Mouse (Mus musculus): ENCODE results near the gene Rps6ka1. TPM values are rescaled to one million over a fixed set of nuclear protein-coding genes. Genes with fewer than 3 reads are reported as not detected.
"Not testable (repeated sequence)": the region's sequence is repeated elsewhere in the genome, so short reads cannot be mapped to it uniquely, and the experiment has no call there.

Gene Rps6ka1
- polyA plus RNA-seq, 1 experiment, result 93.6 TPM

DNA sequence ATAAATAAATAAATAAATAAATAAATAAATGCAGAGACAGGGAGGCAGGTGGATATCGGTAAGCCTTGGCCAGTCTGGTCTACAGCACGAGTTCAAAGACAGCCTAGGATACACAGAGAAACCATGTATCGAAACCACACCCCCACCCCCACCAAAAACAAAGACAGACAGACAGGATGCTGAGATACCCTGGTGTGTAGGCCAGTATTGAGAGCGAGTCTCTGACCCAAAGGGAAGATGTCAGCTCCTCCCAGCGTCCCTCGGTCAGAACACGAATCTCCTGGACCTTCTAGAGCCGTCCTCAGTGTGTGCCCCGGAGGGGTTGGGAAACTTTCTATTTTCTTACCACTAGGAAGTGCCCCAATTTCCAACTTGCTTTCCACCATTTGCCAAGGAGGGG is 42.5 kb downstream of the Rps6ka1 start:
- Histone ChIP-seq H3K4me1 (ENCODE audit: control insufficient read depth, insufficient read depth, low read length) (no peaks in the 10 kb centered on the region; the same call in 1 of the 2 replicates), H3K27ac (ENCODE audit: insufficient read depth, low read length) (no peak overlapping the region), H3K27me3 (ENCODE audit: control insufficient read depth, insufficient read depth, low read length) (no peaks in the 10 kb centered on the region), H3K4me3 (replicated peaks; ENCODE audit: insufficient read depth, low read depth, low read length) (no peak overlapping the region)
- 83% methylated on average over 9 of the region's 9 CpGs for WGBS
- TF ChIP-seq CTCF (IDR thresholded peaks at IDR 0.05; ENCODE audit: borderline replicate concordance, insufficient read depth, low read depth, low read length) (no peak), POLR2A (IDR thresholded peaks at IDR 0.05; ENCODE audit: borderline replicate concordance, insufficient read depth, low read length) (no peak)
- no peak for DNase-seq

DNA sequence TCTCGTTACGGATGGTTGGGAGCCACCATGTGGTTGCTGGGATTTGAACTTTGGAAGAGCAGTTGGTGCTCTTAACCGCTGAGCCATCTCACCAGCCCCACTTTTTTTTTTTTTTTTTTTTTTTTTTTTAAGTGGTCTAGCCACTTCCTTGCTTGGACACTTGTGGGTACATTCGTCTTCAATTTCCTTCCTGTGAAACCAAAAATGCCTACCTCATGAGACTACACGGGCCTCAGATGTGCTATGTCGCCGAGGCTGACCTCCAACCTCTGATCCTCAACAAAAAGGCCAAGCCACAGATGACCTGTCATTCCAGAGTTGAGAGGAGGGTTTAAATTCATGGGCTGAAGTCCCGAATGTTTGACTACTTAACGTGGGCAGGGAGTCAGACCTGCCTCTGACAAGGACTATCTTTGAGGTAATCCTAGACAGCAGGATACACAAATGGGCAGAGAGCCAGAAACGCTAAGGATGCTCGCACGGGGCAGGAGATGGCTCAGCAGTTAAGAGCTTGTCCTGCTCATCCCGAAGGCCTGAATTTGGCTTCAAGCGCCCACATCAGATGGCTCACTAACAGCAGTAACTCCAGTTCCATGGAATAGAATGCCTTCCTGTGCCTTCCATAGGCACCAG is 43.3 kb downstream of the Rps6ka1 start:
- no peak overlapping the region for H3K4me3 ChIP-seq (replicated peaks; ENCODE audit: insufficient read depth, low read depth, low read length)
- no peak overlapping the region for H3K27ac ChIP-seq (ENCODE audit: insufficient read depth, low read length)
- no peaks in the 10 kb centered on the region for H3K27me3 ChIP-seq (ENCODE audit: control insufficient read depth, insufficient read depth, low read length)
- H3K4me1 ChIP-seq (ENCODE audit: control insufficient read depth, insufficient read depth, low read length), result no peaks in the 10 kb centered on the region; the same call in 1 of the 2 replicates
- TF ChIP-seq POLR2A (IDR thresholded peaks at IDR 0.05; ENCODE audit: borderline replicate concordance, insufficient read depth, low read length) (no peak), CTCF (IDR thresholded peaks at IDR 0.05; ENCODE audit: borderline replicate concordance, insufficient read depth, low read depth, low read length) (no peak)
- DNase-seq, result no peak
- 56% methylated on average over 14 of the region's 14 CpGs for WGBS

DNA sequence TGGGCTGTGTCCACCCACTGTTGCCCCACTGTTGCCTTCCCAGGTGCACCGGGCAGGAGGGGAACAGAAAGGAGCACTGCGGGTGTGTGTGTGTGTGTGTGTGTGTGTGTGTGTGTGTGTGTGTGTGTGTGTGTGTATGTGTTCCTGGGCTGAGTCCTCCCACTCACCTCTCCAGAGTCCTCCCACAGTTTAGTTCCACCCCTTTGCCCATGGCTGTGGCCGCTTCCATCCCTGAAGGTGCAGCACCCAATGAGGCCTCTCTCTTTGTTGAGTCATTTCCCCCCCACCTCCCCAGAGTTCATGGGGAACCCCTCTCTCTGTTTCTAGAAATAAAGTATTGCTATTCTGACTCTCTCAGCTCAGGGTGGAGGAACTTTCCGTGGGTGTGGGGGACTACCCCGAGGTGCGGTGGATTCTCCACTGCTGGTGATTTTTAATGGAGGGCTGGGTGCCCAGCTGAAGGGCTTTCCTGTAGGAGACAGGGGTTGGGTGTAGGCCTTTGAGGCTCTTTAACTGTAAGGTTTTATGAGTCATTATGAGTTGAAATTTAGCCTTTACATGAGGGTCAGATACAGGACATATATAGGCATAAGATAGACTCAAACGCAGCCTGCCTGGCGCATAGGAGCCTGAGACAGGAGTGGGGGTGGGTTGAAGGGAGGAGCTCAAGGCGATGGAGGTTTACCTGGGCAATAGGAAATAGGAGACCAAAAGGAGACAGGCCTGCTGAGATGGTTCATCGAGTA is 44.4 kb downstream of the Rps6ka1 start:
- H3K4me1 ChIP-seq (ENCODE audit: control insufficient read depth, insufficient read depth, low read length), result no peaks in the 10 kb centered on the region; the same call in 1 of the 2 replicates
- WGBS, result 93% methylated on average over 10 of the region's 10 CpGs
- TF ChIP-seq POLR2A (IDR thresholded peaks at IDR 0.05; ENCODE audit: borderline replicate concordance, insufficient read depth, low read length), result no peak
- DNase-seq, result no peak
- H3K27me3 ChIP-seq (ENCODE audit: control insufficient read depth, insufficient read depth, low read length), result no peaks in the 10 kb centered on the region
- H3K4me3 ChIP-seq (replicated peaks; ENCODE audit: insufficient read depth, low read depth, low read length), result no peak overlapping the region
- no peak overlapping the region for H3K27ac ChIP-seq (ENCODE audit: insufficient read depth, low read length)

DNA sequence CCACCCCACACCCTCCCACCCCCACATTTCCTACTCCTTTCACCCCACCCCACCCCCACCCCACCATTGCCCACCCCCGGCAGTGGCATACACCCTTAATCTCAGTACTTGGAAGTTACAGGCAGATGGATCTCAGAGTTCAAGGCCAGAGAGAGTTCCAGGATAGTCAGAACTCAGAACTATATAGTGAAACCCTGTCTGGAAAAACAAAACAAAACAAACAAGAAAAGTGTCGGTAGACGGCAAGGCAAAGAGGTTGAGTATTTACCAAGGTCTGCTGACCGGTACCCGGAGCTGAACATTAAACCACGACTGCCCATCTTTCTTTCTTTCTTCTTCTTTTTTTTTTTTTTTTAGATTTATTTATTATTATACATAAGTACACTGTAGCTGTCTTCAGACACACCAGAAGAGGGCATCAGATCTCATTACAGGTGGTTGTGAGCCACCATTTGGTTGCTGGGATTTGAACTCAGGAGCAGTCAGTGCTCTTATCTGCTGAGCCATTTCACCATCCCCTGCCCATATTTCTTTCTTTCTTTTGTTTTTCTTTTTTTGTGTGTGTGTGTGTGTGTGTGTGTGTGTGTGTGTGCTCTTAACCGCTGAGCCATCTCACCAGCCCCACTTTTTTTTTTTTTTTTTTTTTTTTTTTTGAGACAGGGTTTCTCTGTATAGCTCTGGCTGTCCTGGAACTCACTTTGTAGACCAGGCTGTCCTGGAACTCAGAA is 45.7 kb downstream of the Rps6ka1 start:
- not testable (repeated sequence) for DNase-seq; H3K4me1 ChIP-seq (ENCODE audit: control insufficient read depth, insufficient read depth, low read length); H3K27ac ChIP-seq (ENCODE audit: insufficient read depth, low read length); H3K27me3 ChIP-seq (ENCODE audit: control insufficient read depth, insufficient read depth, low read length); H3K4me3 ChIP-seq (replicated peaks; ENCODE audit: insufficient read depth, low read depth, low read length)
- 90% methylated on average over 7 of the region's 7 CpGs for WGBS

DNA sequence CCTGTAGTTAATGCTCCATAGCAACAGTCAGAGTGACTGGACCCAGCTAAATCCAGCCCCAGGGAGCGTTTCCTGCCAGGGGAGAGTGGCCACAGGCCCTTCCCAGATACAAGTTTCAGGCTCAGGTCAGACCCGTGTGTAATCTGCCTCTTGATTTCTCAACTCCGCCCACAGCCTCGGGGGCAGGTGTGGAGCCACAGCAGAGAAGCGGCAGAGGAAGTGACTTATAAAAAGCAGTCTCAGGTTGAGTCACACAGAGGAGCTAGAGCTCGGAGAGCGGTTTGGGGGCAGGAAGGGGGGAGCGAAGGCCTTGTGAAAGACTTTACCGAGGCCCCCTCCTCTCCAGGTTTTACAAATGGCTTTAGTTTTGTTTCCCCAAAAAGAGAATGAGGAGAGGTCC is 46.6 kb downstream of the Rps6ka1 start:
- H3K4me3 ChIP-seq (replicated peaks; ENCODE audit: insufficient read depth, low read depth, low read length), result no peak overlapping the region
- H3K27me3 ChIP-seq (ENCODE audit: control insufficient read depth, insufficient read depth, low read length), result no peaks in the 10 kb centered on the region
- no peak for DNase-seq
- WGBS, result 53% methylated on average over 9 of the region's 9 CpGs
- TF ChIP-seq CTCF (IDR thresholded peaks at IDR 0.05; ENCODE audit: borderline replicate concordance, insufficient read depth, low read depth, low read length), result no peak
- TF ChIP-seq POLR2A (IDR thresholded peaks at IDR 0.05; ENCODE audit: borderline replicate concordance, insufficient read depth, low read length), result no peak
- H3K27ac ChIP-seq (ENCODE audit: insufficient read depth, low read length), result no peak overlapping the region
- H3K4me1 ChIP-seq (ENCODE audit: control insufficient read depth, insufficient read depth, low read length), result no peaks in the 10 kb centered on the region; the same call in 1 of the 2 replicates

DNA sequence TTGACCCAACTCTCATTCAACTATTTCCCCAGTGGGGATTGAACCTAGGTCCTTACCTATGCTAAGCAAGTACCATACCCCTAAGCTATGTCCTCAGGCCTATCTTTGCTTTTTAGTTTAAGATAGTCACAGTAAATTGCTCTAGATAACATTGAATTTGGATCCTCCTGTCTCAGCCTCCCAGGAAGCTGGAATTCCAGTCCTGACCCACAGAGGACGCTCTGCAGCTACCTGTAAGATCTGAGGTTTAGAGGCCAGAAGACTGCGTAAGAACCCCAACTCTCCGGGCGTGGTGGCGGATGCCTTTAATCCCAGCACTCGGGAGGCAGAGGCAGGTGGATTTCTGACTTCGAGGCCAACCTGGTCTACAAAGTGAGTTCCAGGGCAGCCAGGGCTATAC is 47.1 kb downstream of the Rps6ka1 start:
- TF ChIP-seq POLR2A (IDR thresholded peaks at IDR 0.05; ENCODE audit: borderline replicate concordance, insufficient read depth, low read length) (no peak), CTCF (IDR thresholded peaks at IDR 0.05; ENCODE audit: borderline replicate concordance, insufficient read depth, low read depth, low read length) (no peak)
- H3K4me3 ChIP-seq (replicated peaks; ENCODE audit: insufficient read depth, low read depth, low read length), result no peak overlapping the region
- no peak overlapping the region for H3K27ac ChIP-seq (ENCODE audit: insufficient read depth, low read length)
- H3K27me3 ChIP-seq (ENCODE audit: control insufficient read depth, insufficient read depth, low read length), result no peaks in the 10 kb centered on the region
- DNase-seq, result no peak
- WGBS, result 89% methylated on average over 7 of the region's 7 CpGs
- H3K4me1 ChIP-seq (ENCODE audit: control insufficient read depth, insufficient read depth, low read length), result no peaks in the 10 kb centered on the region; the same call in 1 of the 2 replicates

DNA sequence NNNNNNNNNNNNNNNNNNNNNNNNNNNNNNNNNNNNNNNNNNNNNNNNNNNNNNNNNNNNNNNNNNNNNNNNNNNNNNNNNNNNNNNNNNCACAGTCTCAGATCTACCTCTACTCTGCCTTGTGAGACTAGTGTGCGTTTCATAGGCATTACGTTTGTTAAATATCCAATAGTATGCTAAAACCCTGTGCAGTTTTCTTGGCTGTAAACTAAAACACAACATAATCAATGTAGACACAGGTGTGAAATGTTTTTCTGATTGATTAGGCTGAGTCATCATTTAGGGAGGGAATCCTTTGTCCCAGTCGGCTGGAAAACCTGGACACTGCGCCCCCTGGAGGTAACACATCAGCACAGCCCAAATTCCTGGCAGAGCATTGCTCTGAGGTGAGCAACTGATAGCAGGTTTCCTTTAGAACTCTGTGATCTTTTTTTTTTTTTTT is 48.2 kb downstream of the Rps6ka1 start:
- Histone ChIP-seq H3K4me3 (replicated peaks; ENCODE audit: insufficient read depth, low read depth, low read length) (no peak overlapping the region), H3K27ac (ENCODE audit: insufficient read depth, low read length) (no peak overlapping the region), H3K4me1 (ENCODE audit: control insufficient read depth, insufficient read depth, low read length) (no peaks in the 10 kb centered on the region; the same call in 1 of the 2 replicates), H3K27me3 (ENCODE audit: control insufficient read depth, insufficient read depth, low read length) (no peaks in the 10 kb centered on the region)
- TF ChIP-seq CTCF (IDR thresholded peaks at IDR 0.05; ENCODE audit: borderline replicate concordance, insufficient read depth, low read depth, low read length) (peak; percentile 33; the same call in 1 of the 2 replicates), POLR2A (IDR thresholded peaks at IDR 0.05; ENCODE audit: borderline replicate concordance, insufficient read depth, low read length) (no peak)
- 66% methylated on average over 4 of the region's 4 CpGs for WGBS
- no peak for DNase-seq

Measured in cerebellum, adult 2 months (tissue).